Mouse (Mus musculus) brain, embryonic 18.5 days (tissue): ENCODE results near the gene Tmem147.

Experiments
- DNase-seq: peaks from one replicate; pipeline ENCODE4 v3.0.0-alpha.2; 2012; ENCODE audit warnings: low read depth, low spot score

Tmem147 gene

GRCm38 (mm10) chr7:30728214-30728613 is 1.1 kb downstream of the Tmem147 start:
- no peak for DNase-seq

DNA sequence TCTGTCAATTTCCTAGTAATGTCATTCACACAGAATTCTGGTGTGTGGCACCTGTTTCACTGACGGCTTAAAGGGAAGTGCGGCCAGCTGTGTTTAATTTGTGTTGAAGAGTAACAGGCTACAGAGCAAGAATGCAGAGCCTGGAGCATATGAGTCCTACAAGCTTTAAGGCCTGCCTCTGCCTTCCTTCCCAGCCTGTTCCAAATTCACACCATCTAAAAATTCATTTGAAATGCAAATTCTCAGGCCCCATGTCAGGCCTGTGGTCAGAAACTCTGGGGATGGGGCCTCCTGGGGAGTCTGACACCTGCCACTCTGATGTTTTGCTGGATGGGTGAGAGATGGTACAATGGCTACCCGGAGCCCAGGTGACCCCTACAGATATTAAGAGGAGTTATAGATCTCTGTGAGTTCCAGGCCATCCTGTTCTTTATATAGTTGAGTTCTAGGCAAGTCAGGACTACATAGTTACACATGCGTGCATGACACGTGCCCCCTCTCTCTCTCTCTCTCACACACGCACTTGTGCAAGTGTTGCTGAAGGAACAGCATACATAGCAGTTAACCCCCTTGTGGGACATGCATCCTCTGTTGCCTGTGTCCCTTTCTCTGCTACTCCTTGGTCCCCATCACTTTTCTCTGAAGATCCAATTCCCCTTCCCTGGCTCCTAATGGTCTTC is 5.9 kb downstream of the Tmem147 start:
- DNase-seq: no peak

GRCm38 (mm10) chr7:30721286-30721685 is 8.1 kb downstream of the Tmem147 start:
- DNase-seq: no peak

- no peak for DNase-seq
Observed at GRCm38 (mm10) chr7:30719669-30720068, 9.7 kb downstream of the Tmem147 start.

DNA sequence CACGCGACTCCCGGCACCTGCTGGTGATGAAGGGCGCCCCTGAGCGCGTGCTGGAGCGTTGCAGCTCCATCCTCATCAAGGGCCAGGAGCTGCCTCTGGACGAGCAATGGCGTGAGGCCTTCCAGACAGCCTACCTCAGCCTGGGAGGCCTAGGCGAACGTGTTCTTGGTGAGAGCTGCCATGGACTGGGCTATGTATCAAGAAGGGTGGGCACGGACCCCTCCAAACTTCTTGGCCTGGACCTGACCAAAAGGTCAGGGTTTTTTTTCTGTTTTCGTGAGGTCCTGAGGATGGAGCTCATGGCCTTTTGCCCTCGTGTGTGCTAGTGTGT is 11.7 kb downstream of the Tmem147 start:
- DNase-seq: no peak

DNA sequence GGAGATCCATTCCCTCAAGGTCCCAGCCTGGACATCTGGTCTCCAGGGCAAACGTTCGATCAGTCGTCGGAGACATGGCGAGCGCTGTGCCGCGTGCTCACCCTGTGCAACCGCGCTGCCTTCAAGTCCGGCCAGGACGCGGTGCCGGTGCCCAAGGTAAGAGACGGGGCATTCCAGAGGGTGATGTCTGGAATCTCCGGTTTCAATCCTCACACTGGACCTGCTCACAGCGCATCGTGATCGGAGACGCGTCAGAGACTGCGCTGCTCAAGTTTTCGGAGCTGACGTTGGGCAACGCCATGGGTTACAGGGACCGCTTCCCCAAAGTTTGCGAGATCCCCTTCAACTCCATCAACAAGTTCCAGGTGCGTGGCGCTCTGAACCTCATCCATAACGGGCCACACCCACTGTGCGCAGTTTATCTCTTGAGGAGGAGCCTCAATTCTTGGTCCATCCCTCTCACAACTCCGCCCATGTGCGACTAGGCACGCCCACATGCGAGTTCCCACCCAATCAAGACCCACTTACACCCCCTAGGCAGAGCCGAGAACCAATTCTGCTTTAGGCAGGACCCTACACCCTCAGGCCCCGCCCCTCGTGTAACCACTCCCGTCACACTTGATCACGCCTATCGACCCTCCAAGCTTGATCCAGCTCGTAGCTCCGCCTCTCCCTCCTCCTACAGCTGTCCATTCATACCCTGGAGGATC is 12.2 kb downstream of the Tmem147 start:
- DNase-seq: peak; percentile 73

GRCm38 (mm10) chr7:30711942-30712341 is 17.4 kb downstream of the Tmem147 start, which contains the start of gene Atp4a:
Gene Atp4a (plus strand): TSS chr7:30712209.
- DNase-seq: no peak

DNA sequence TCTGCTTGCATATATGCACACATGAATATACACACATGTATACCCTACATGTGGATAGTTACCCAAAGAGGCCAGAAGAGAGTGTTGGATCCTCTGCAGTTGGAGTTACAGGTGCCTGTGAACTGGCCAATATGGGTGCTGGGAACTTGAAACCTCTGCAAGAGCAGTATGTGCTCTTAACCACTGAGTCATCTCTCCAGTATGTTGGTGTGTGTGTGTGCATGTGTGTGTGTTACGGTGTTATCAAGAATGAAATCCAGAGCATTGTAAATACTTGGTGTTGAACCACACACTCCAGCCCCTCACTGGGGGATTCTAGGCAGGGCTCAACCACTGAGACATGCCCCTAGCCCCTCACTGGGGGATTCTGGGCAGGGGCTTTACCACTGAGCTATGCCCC is 21.9 kb downstream of the Tmem147 start:
- DNase-seq: no peak

DNA sequence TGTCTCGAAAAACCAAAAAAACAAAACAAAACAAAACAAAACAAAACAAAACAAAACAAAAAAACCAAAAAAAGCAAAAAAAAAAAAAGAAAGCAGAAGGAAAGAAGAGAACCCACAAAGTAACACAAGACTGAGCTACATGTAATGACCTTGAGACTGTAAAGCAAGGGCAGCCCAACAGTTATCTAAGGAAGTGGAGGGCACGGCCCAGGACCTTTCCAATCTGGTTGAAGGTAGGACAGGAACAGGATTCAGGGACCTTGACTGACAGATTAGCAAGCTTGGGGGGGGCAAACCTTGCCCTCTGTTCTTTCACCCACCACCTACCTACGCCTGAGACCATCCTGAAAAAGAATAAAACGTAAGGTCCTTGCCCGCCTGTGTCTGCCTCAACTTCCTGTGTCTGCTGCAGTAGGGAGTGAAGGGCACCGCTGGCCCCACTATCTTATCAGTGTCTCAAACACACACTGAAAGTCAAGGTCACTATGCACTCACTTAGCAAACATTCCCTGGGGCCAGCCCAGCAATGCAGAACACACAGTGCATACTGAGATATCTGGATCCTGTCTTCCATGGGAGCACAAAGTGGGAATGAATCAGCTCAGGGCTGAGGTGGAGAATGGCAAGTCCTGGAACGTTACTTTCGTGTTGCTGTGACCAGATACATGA is 23.0 kb downstream of the Tmem147 start:
- no peak for DNase-seq

DNA sequence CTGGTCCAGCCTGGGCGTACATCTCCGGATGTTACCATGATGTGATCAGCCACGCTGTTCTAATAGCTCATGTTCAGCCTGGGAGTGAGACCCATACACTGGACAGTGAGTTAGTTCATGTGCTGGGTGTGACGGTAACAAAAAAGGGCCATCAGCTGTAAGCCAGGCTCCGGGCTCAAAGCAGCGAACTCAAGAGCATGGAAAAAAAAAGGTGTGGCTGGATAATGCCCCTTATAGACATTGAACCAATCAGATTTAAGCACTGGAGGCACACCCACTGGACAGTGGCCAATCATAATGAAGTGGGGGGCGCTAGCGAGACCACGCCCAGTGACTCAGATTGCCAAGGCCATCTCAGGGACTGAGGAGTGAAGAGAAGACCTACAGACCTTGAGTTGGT is 30.8 kb downstream of the Tmem147 start, which contains the start of gene 2200002J24Rik:
Gene 2200002J24Rik, plus strand, starts transcription at position 338 of the 400 bp plus-strand sequence.
- DNase-seq: no peak

DNA sequence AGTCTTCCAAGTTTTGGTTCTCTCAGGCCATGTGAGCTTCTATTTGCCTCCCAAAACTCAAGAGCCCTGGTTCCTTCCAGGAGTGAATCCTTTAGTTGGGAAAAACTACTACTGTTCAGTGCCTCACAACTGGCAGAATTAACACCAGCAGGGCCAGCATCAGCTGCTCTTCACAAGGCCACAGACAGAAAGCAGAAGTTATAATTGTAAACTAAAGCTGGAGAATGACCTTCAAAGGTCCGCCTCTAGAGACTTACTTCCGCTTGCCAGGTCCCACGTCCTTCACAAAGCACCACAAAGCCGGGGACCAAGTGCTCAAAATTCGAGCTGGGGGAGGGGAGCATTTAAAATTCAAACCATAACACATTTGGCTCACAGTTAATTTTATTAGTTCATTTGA is 31.2 kb downstream of the Tmem147 start:
- DNase-seq: no peak

GRCm38 (mm10) chr7:30688325-30688724 is 41.0 kb downstream of the Tmem147 start:
- DNase-seq: no peak

GRCm38 (mm10) chr7:30683425-30683824 is 45.9 kb downstream of the Tmem147 start:
- no peak for DNase-seq

DNA sequence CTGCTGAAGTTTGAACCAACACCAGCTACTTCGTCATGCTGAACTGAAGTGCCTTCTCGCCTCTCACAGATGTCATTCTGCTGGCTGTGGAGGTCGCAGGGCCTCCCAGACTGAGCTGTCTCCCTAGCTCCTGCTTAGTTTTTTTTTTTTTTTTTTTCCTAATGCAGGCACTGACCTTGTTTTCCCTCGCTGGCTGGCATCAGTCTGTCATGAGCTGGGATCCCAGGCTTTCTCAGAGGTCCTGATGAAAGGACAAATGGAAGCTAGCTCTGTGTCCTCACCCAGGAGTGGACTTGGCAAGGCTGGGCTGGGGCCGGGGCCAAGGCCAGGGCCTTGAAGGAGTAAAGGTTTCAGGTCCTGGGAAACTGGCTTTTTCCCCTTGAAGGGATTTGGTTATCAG is 47.4 kb downstream of the Tmem147 start:
- DNase-seq: no peak

DNA sequence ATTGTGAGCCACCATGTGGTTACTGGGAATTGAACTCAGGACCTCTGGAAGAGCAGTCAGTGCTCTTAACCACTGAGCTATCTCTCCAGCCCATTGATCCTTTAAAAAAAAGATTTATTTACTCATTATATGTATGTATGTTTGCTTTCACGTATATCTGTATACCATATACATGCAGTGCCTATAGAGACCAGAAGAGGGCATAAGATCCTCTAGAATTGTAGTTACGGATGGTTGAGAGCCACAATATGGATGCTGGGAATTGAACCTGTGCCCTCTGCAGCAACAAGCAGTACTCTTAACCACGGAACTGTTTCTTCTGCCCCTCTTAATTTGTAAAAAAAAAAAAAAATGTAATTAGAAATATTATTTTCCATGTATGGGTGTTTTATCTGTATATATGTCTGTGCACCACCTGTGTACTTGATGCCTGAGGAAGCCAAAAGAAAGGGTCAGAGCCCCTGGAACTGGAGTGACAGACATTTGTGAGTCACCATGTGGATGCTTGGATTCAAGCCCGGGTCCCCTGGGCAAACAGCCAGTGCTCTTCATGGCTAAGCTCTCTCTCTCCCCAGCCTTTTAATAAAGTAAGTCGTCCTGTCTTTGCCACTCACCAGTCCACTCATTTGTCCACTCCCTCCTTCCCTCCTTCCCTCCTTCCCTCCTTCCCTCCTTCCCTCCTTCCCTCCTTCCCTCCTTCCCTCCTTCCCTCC is 50.9 kb downstream of the Tmem147 start:
- no peak for DNase-seq
